Mouse (Mus musculus): ENCODE results near the gene Slc6a21. TPM values are rescaled to one million over a fixed set of nuclear protein-coding genes. Genes with fewer than 3 reads are reported as not detected.

Gene Slc6a21
- polyA plus RNA-seq, 1 experiment, result not detected

GRCm38 (mm10) chr7:45332685-45333425 is 55.5 kb downstream of the Slc6a21 start:
- Histone ChIP-seq H3K36me3 (ENCODE audit: control insufficient read depth, insufficient read depth) (no peaks in the 10 kb centered on the region), H3K79me2 (ENCODE audit: control insufficient read depth, insufficient read depth) (no peaks in the 10 kb centered on the region), H3ac (ENCODE audit: control insufficient read depth, insufficient read length) (peak overlapping the region; percentile 29), H3K4me3 (peak overlapping the region; percentile 65), H3K27me3 (ENCODE audit: control insufficient read depth, insufficient read depth, insufficient read length) (no peaks in the 10 kb centered on the region), H3K4me2 (ENCODE audit: low read depth) (peak overlapping the region; percentile 89)
- TF ChIP-seq USF1 (IDR thresholded peaks at IDR 0.05; ENCODE audit: low read depth), result no peak
- peak; percentile 55 for TF ChIP-seq POLR2A (IDR thresholded peaks at IDR 0.05; ENCODE audit: insufficient read length, low read depth)

DNA sequence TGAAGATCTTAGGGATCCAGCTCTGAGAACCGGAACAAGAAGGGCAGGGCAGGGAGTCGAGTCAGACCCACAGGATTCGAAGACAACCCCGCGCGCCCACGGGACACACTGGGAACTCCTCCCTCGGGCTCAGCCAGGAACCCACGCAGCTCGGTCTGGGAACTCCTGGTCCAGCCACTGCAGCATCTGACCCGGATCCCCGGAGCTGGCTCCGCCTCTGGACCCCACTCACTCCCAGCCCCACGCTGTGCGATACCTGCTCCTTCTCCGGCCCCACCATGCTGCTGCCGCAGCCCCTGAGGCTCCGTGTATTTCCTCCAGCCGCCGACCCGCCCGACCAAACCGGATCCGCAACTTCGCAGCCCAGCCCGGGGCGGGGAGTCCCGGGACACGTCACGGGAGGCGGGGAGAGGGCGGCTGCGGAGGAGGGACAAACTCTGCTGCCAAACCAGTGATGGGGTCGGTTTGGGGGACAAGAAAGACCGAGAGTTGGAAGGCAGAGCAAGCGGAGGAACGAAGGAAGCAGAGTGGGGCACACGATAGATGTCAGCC is 56.2 kb downstream of the Slc6a21 start, which contains the start of gene Trpm4:
Gene Trpm4, minus strand, starts transcription at position 350 of the 552 bp plus-strand sequence.
- H3K36me3 ChIP-seq (ENCODE audit: control insufficient read depth, insufficient read depth), result no peaks in the 10 kb centered on the region
- peak within 1 kb of the TSS; percentile 29 for H3ac ChIP-seq (ENCODE audit: control insufficient read depth, insufficient read length)
- no peaks in the 10 kb centered on the region for H3K79me2 ChIP-seq (ENCODE audit: control insufficient read depth, insufficient read depth)
- H3K4me2 ChIP-seq (ENCODE audit: low read depth), result peak within 1 kb of the TSS; percentile 89
- TF ChIP-seq SRF (IDR thresholded peaks at IDR 0.05; ENCODE audit: control insufficient read depth, insufficient read length, low read depth) (no peak), POLR2A (IDR thresholded peaks at IDR 0.05; ENCODE audit: insufficient read length, low read depth) (peak; percentile 85), MAX (IDR thresholded peaks at IDR 0.05; ENCODE audit: low read depth) (no peak), TCF12 (IDR thresholded peaks at IDR 0.05; ENCODE audit: insufficient read depth, poor library complexity, severe bottlenecking) (no peak), REST (IDR thresholded peaks at IDR 0.05; ENCODE audit: insufficient read depth, insufficient read length) (no peak), POLR2AphosphoS2 (IDR thresholded peaks at IDR 0.05; ENCODE audit: insufficient read length, low read depth) (peak; percentile 82), CEBPB (IDR thresholded peaks at IDR 0.05; ENCODE audit: insufficient read depth, poor library complexity, severe bottlenecking) (no peak), MYOD1 (IDR thresholded peaks at IDR 0.05; ENCODE audit: control insufficient read depth in 1 of 3, insufficient read length in 2 of 3, low read depth in 2 of 3) (peak in 1 of 3 experiments; percentile 12)
- H3K4me3 ChIP-seq, result peak within 1 kb of the TSS; percentile 65
- no peaks in the 10 kb centered on the region for H3K27me3 ChIP-seq (ENCODE audit: control insufficient read depth, insufficient read depth, insufficient read length)

GRCm38 (mm10) chr7:45334605-45335004 is 57.3 kb downstream of the Slc6a21 start:
- Histone ChIP-seq H3K4me2 (ENCODE audit: low read depth) (peak overlapping the region; percentile 89), H3K79me2 (ENCODE audit: control insufficient read depth, insufficient read depth) (no peaks in the 10 kb centered on the region), H3ac (ENCODE audit: control insufficient read depth, insufficient read length) (no peak overlapping the region), H3K27me3 (ENCODE audit: control insufficient read depth, insufficient read depth, insufficient read length) (no peaks in the 10 kb centered on the region), H3K36me3 (ENCODE audit: control insufficient read depth, insufficient read depth) (no peaks in the 10 kb centered on the region), H3K4me3 (peak overlapping the region; percentile 65)
- peak; percentile 56 for TF ChIP-seq POLR2A (IDR thresholded peaks at IDR 0.05; ENCODE audit: insufficient read length, low read depth)
- no peak for TF ChIP-seq CEBPB (IDR thresholded peaks at IDR 0.05; ENCODE audit: insufficient read depth, poor library complexity, severe bottlenecking)
- no peak for TF ChIP-seq REST (IDR thresholded peaks at IDR 0.05; ENCODE audit: insufficient read depth, insufficient read length)
- peak; percentile 30 for TF ChIP-seq POLR2AphosphoS2 (IDR thresholded peaks at IDR 0.05; ENCODE audit: insufficient read length, low read depth)
- peak; percentile 84 to 98 (median 94) for TF ChIP-seq MYOD1 (IDR thresholded peaks at IDR 0.05; ENCODE audit: control insufficient read depth in 1 of 3, insufficient read length in 2 of 3, low read depth in 2 of 3)
- no peak for TF ChIP-seq MAX (IDR thresholded peaks at IDR 0.05; ENCODE audit: low read depth)
- TF ChIP-seq TCF3 (IDR thresholded peaks at IDR 0.05; ENCODE audit: insufficient read length, low read depth), result peak; percentile 75
- peak; percentile 92 to 99 (median 95) for TF ChIP-seq MYOG (IDR thresholded peaks at IDR 0.05; ENCODE audit: control insufficient read depth in 1 of 3, insufficient read depth in 1 of 3, insufficient read length in 2 of 3, low read depth in 2 of 3)
- no peak for TF ChIP-seq SRF (IDR thresholded peaks at IDR 0.05; ENCODE audit: control insufficient read depth, insufficient read length, low read depth)
- TF ChIP-seq TCF12 (IDR thresholded peaks at IDR 0.05; ENCODE audit: insufficient read depth, poor library complexity, severe bottlenecking), result peak; percentile 88
- TF ChIP-seq E2F4 (IDR thresholded peaks at IDR 0.05; ENCODE audit: insufficient read depth), result no peak

GRCm38 (mm10) chr7:45335056-45335455 is 57.7 kb downstream of the Slc6a21 start, which contains the start of gene Hrc:
TSS of gene Hrc (plus strand) at chr7:45335290.
- Histone ChIP-seq H3K4me2 (ENCODE audit: low read depth) (peak within 1 kb of the TSS; percentile 100), H3ac (ENCODE audit: control insufficient read depth, insufficient read length) (no peak within 1 kb of the TSS), H3K27me3 (ENCODE audit: control insufficient read depth, insufficient read depth, insufficient read length) (no peaks in the 10 kb centered on the region), H3K36me3 (ENCODE audit: control insufficient read depth, insufficient read depth) (no peaks in the 10 kb centered on the region), H3K79me2 (ENCODE audit: control insufficient read depth, insufficient read depth) (no peaks in the 10 kb centered on the region), H3K4me3 (peak within 1 kb of the TSS; percentile 65)
- TF ChIP-seq E2F4 (IDR thresholded peaks at IDR 0.05; ENCODE audit: insufficient read depth), result no peak
- peak; percentile 2 for TF ChIP-seq TCF12 (IDR thresholded peaks at IDR 0.05; ENCODE audit: insufficient read depth, poor library complexity, severe bottlenecking)
- no peak for TF ChIP-seq CEBPB (IDR thresholded peaks at IDR 0.05; ENCODE audit: insufficient read depth, poor library complexity, severe bottlenecking)
- TF ChIP-seq SRF (IDR thresholded peaks at IDR 0.05; ENCODE audit: control insufficient read depth, insufficient read length, low read depth), result no peak
- no peak for TF ChIP-seq MAX (IDR thresholded peaks at IDR 0.05; ENCODE audit: low read depth)
- TF ChIP-seq MYOD1 (IDR thresholded peaks at IDR 0.05; ENCODE audit: control insufficient read depth in 1 of 3, insufficient read length in 2 of 3, low read depth in 2 of 3), result peak in 2 of 3 experiments; percentile 19 to 57
- peak; percentile 58 for TF ChIP-seq POLR2AphosphoS2 (IDR thresholded peaks at IDR 0.05; ENCODE audit: insufficient read length, low read depth)
- TF ChIP-seq TCF3 (IDR thresholded peaks at IDR 0.05; ENCODE audit: insufficient read length, low read depth), result no peak
- peak; percentile 7 to 52 (median 23) for TF ChIP-seq MYOG (IDR thresholded peaks at IDR 0.05; ENCODE audit: control insufficient read depth in 1 of 3, insufficient read depth in 1 of 3, insufficient read length in 2 of 3, low read depth in 2 of 3)
- TF ChIP-seq REST (IDR thresholded peaks at IDR 0.05; ENCODE audit: insufficient read depth, insufficient read length), result no peak
- no peak for TF ChIP-seq USF1 (IDR thresholded peaks at IDR 0.05; ENCODE audit: low read depth)
- peak; percentile 53 for TF ChIP-seq POLR2A (IDR thresholded peaks at IDR 0.05; ENCODE audit: insufficient read length, low read depth)
